Mouse (Mus musculus): ENCODE results near the gene Vwa3b.

DNA sequence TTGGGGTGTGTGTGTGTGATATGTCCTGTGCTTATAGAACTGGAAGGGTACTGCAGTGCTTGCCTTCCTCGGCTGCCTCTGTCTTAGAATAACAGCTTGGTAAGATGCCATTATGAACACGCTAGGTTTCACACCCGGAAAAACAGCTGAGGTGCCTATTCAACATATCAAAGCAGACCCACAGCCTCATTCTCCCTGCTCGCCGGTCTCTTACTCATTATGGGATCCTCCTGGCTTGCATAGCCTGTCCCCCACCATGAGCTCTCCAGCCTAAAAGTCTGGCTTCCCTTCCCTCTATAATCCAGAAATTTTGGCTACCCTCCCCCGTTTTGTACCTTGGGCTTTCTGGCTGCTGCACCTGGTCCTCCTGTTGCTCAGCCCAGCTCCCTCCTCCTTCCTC lies 42.0 kb upstream of the Vwa3b start:
- no peak for TF ChIP-seq POLR2A (IDR thresholded peaks at IDR 0.05; ENCODE audit: borderline replicate concordance, insufficient read depth, low read length)
- no peak for TF ChIP-seq CTCF (IDR thresholded peaks at IDR 0.05; ENCODE audit: borderline replicate concordance, insufficient read depth, low read depth, low read length)
